8 mouse cellular contexts compared by ENCODE assay signal in the genomic region with DNA sequence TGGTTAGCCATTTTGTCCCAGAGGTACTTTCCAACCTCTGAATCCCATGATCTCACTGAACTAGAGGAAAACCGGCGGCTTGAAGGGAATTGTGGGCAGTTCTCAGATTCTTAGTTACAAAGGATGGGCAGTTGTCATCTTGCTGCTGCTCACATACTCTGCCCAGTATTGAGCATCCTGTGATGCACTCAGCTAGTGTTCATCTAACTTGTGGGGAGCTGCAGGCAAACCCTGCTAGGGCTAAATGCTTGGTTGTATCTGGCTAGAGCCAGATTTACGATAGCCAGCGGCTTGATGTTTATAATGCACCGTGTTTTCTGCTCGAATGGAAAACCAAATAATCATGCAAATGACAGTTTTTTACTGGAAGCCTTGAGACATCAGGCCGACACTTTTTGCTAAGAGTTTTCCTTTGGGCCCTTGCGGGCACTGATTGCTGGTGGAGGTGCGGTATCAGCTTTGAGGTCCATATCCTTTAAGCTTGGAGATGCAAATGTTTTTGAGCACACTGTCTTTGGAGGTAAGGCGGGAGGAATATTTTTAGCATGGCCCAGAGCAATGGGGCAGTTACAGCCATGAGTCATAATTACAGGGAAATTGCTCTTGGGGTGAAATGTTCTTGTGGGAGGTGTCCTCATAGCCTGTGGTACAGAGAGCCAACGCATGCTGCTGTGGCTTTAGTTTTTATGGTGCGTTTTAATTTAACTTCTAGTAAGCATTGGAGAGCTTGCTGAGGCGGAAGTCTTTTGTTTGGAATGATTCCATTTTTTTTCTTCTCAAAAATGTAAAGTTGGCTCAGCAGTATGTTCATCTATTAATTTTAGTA. TPM values are rescaled to one million over a fixed set of nuclear protein-coding genes. Genes with fewer than 3 reads are reported as not detected.
DNase-seq lines count a peak whose midpoint lies in the region; ATAC-seq and TF ChIP-seq lines count a peak whose summit lies in the region.

No protein-coding gene starts in this region.

- peak overlapping the region; percentile 93 for H3K4me3 ChIP-seq in heart, embryonic 15.5 days
- peak overlapping the region; percentile 83 to 91 for H3K4me3 ChIP-seq in MEL (ENCODE audit: control insufficient read depth in 1 of 2, insufficient read depth in 1 of 2, low read depth in 2 of 2, low read length in 2 of 2)
- H3K4me3 ChIP-seq in hindbrain, embryonic 14.5 days (replicated peaks; ENCODE audit: low read length): peak overlapping the region; percentile 87
- peak overlapping the region; percentile 90 for H3K4me3 ChIP-seq in midbrain, postnatal 0 days (ENCODE audit: low read depth, low read length)

- H3K27me3 ChIP-seq in heart, embryonic 15.5 days: no peaks in the 10 kb centered on the region
- no peaks in the 10 kb centered on the region for H3K27me3 ChIP-seq in MEL (ENCODE audit: control insufficient read depth in 1 of 2, insufficient read depth in 2 of 2, low read length in 2 of 2)
- no peaks in the 10 kb centered on the region for H3K27me3 ChIP-seq in hindbrain, embryonic 14.5 days (ENCODE audit: control insufficient read depth, insufficient read depth, low read length)
- H3K27me3 ChIP-seq in midbrain, postnatal 0 days (ENCODE audit: insufficient read depth, low read length): no peaks in the 10 kb centered on the region

- H3K79me2 ChIP-seq in MEL (ENCODE audit: control insufficient read depth, insufficient read depth, low read length, poor library complexity): peaks cover 38% of the 10 kb centered on the region

- 69% methylated on average over 13 of the region's 13 CpGs for WGBS in heart, embryonic 15.5 days
- 54% methylated on average over 13 of the region's 13 CpGs for WGBS in hindbrain, embryonic 14.5 days
- 61% methylated on average over 13 of the region's 13 CpGs for WGBS in midbrain, postnatal 0 days

- H3K4me1 ChIP-seq in heart, embryonic 15.5 days (replicated peaks): peaks cover 27% of the 10 kb centered on the region
- H3K4me1 ChIP-seq in MEL (ENCODE audit: control insufficient read depth in 1 of 2, insufficient read depth in 2 of 2, low read length in 2 of 2): peaks cover 3 to 14% of the 10 kb centered on the region in 2 experiments; a peak in 3 of 4 replicates
- peaks cover 26% of the 10 kb centered on the region for H3K4me1 ChIP-seq in hindbrain, embryonic 14.5 days (replicated peaks; ENCODE audit: control insufficient read depth, insufficient read depth, low read length)
- peaks cover 10% of the 10 kb centered on the region for H3K4me1 ChIP-seq in midbrain, postnatal 0 days (ENCODE audit: insufficient read depth, low read length)

- DNase-seq in heart, postnatal 4 days: no peak
- DNase-seq in MEL (ENCODE audit: low read depth, low spot score): peak; percentile 37
- no peak for DNase-seq in hindbrain, embryonic 14.5 days (ENCODE audit: low spot score)
- no peak for DNase-seq in midbrain, postnatal 0 days (ENCODE audit: low spot score)
- no peak for DNase-seq in thymus, postnatal 10 days (ENCODE audit: low spot score in 2 of 2)
- DNase-seq in right cerebral cortex, adult 2 months (ENCODE audit: low spot score in 2 of 2): no peak
- DNase-seq in cerebellum, adult 11-12 months: no peak

- ATAC-seq in heart, embryonic 15.5 days (replicated peaks; ENCODE audit: insufficient number of reproducible peaks, insufficient read depth, low FRiP score, low read depth): no peak
- ATAC-seq in hindbrain, embryonic 14.5 days (ENCODE audit: low FRiP score): no peak
- ATAC-seq in midbrain, postnatal 0 days (ENCODE audit: low FRiP score): no peak

- no peak for TF ChIP-seq RAD21 in MEL (IDR thresholded peaks at IDR 0.05; ENCODE audit: low read depth, low read length)

- TF ChIP-seq EP300 in MEL (IDR thresholded peaks at IDR 0.05; ENCODE audit: low read depth in 1 of 2, low read length in 2 of 2): no peak

- no peak overlapping the region for H3K27ac ChIP-seq in heart, embryonic 15.5 days
- no peak overlapping the region for H3K27ac ChIP-seq in MEL (ENCODE audit: control insufficient read depth, low read depth, low read length)
- H3K27ac ChIP-seq in hindbrain, embryonic 14.5 days: no peak overlapping the region
- no peak overlapping the region for H3K27ac ChIP-seq in midbrain, postnatal 0 days (ENCODE audit: low read depth, low read length)

- no peaks in the 10 kb centered on the region for H3K9me3 ChIP-seq in heart, embryonic 15.5 days (replicated peaks)
- no peaks in the 10 kb centered on the region for H3K9me3 ChIP-seq in MEL (replicated peaks; ENCODE audit: insufficient read depth, low read length)
- H3K9me3 ChIP-seq in hindbrain, embryonic 14.5 days (ENCODE audit: control insufficient read depth, low read length): no peaks in the 10 kb centered on the region
- H3K9me3 ChIP-seq in midbrain, postnatal 0 days (ENCODE audit: low read length): no peaks in the 10 kb centered on the region

- H3K9ac ChIP-seq in heart, embryonic 15.5 days: no peak overlapping the region
- peak overlapping the region; percentile 79 for H3K9ac ChIP-seq in MEL (ENCODE audit: control insufficient read depth, low read depth, low read length, poor library complexity, severe bottlenecking)
- peak overlapping the region; percentile 89 for H3K9ac ChIP-seq in hindbrain, embryonic 14.5 days
- peak overlapping the region; percentile 85; the same call in 1 of the 2 replicates for H3K9ac ChIP-seq in midbrain, postnatal 0 days (replicated peaks; ENCODE audit: low read length, poor library complexity, severe bottlenecking)

- no peak for TF ChIP-seq POLR2A in MEL (IDR thresholded peaks at IDR 0.05; ENCODE audit: control insufficient read depth in 1 of 2, insufficient read depth in 1 of 2, low read depth in 1 of 2, low read length in 2 of 2, poor library complexity in 1 of 2)

- no peaks in the 10 kb centered on the region for H3K36me3 ChIP-seq in heart, embryonic 15.5 days
- H3K36me3 ChIP-seq in MEL (ENCODE audit: control insufficient read depth in 1 of 2, insufficient read depth in 2 of 2, low read length in 2 of 2): peaks cover 6 to 25% of the 10 kb centered on the region in 2 experiments
- H3K36me3 ChIP-seq in hindbrain, embryonic 14.5 days (replicated peaks; ENCODE audit: control insufficient read depth, insufficient read depth): peaks cover 8% of the 10 kb centered on the region; the same call in 1 of the 2 replicates
- H3K36me3 ChIP-seq in midbrain, postnatal 0 days (ENCODE audit: insufficient read depth, low read length): no peaks in the 10 kb centered on the region

- H3K4me2 ChIP-seq in heart, embryonic 15.5 days: peak overlapping the region; percentile 83
- peak overlapping the region; percentile 83 for H3K4me2 ChIP-seq in hindbrain, embryonic 14.5 days (replicated peaks)
- peak overlapping the region; percentile 71 for H3K4me2 ChIP-seq in midbrain, postnatal 0 days (ENCODE audit: low read depth, low read length, poor library complexity, severe bottlenecking)

- no peak for TF ChIP-seq CTCF in MEL (IDR thresholded peaks at IDR 0.05 in 2 of 3, conservative IDR thresholded peaks at IDR 0.05 in 1 of 3; ENCODE audit: control insufficient read depth in 1 of 3, insufficient read depth in 1 of 3, low read depth in 2 of 3, low read length in 3 of 3, poor library complexity in 1 of 3, severe bottlenecking in 1 of 3)
- TF ChIP-seq CTCF in midbrain, postnatal 0 days (IDR thresholded peaks at IDR 0.05): no peak

TF ChIP-seq in MEL, 35 proteins besides CTCF, POLR2A, EP300 and RAD21 (continues in another document):
- TF ChIP-seq ZKSCAN1 (IDR thresholded peaks at IDR 0.05; ENCODE audit: low read depth, low read length) (no peak), USF1 (IDR thresholded peaks at IDR 0.05; ENCODE audit: low read depth, low read length) (no peak), CHD2 (IDR thresholded peaks at IDR 0.05; ENCODE audit: low read length) (no peak)

RNA-seq across cellular contexts. Expression of gene Plekha3, which starts 1.5 kb away (rescaled TPM):
- polyA plus RNA-seq in heart, embryonic 15.5 days (2015; fragmentation: Nextera tagmentation; extraction: Ambion mirVana): 8.7 and 9.2 TPM in 2 replicates
- total RNA-seq in heart, postnatal 4 days (2021): 10 to 100 TPM; 21.5 to 22.5 TPM
- 15.1 and 20.5 TPM in 2 replicates for total RNA-seq in MEL (2012; rRNA removed)
- polyA plus RNA-seq in MEL (2012; ENCODE audit: insufficient read depth in 1 of 2, insufficient read length in 2 of 2, low read depth in 1 of 2, low replicate concordance in 2 of 2, missing spikeins in 1 of 2): 10 to 100 TPM in 1 of 2 experiments, not detected in 1; 23.4 TPM
- 14.9 and 15.6 TPM in 2 replicates for polyA plus RNA-seq in hindbrain, embryonic 14.5 days (2014; fragmentation: Nextera tagmentation; extraction: Ambion mirVana)
- total RNA-seq in midbrain, postnatal 0 days (2014; rRNA removed): 19.9 and 22.1 TPM in 2 replicates
- 6.9 and 8.7 TPM in 2 replicates for polyA plus RNA-seq in midbrain, postnatal 0 days (2015; fragmentation: Nextera tagmentation; extraction: Ambion mirVana)

RNA-seq across cellular contexts. Expression of gene Fkbp7, which starts 3.7 kb away (rescaled TPM):
- polyA plus RNA-seq in heart, embryonic 15.5 days (2015; fragmentation: Nextera tagmentation; extraction: Ambion mirVana): 63.4 and 66.1 TPM in 2 replicates
- total RNA-seq in heart, postnatal 4 days (2021): 10 to 100 TPM; 23.8 to 30.0 TPM
- total RNA-seq in MEL (2012; rRNA removed): 0.98 and 1.8 TPM in 2 replicates
- polyA plus RNA-seq in MEL (2012; ENCODE audit: insufficient read depth in 1 of 2, insufficient read length in 2 of 2, low read depth in 1 of 2, low replicate concordance in 2 of 2, missing spikeins in 1 of 2): 1 to 10 TPM in 1 of 2 experiments, not detected in 1; 1.1 TPM
- 15.4 and 19.7 TPM in 2 replicates for polyA plus RNA-seq in hindbrain, embryonic 14.5 days (2014; fragmentation: Nextera tagmentation; extraction: Ambion mirVana)
- 7.8 and 11.9 TPM in 2 replicates for total RNA-seq in midbrain, postnatal 0 days (2014; rRNA removed)
- polyA plus RNA-seq in midbrain, postnatal 0 days (2015; fragmentation: Nextera tagmentation; extraction: Ambion mirVana): 11.6 and 13.5 TPM in 2 replicates

RNA-seq across cellular contexts. Expression of gene Pjvk, which starts 28.3 kb away (rescaled TPM):
- polyA plus RNA-seq in heart, embryonic 15.5 days (2015; fragmentation: Nextera tagmentation; extraction: Ambion mirVana): not detected in 2 replicates
- total RNA-seq in heart, postnatal 4 days (2021): not detected
- not detected in 2 replicates for total RNA-seq in MEL (2012; rRNA removed)
- polyA plus RNA-seq in MEL (2012; ENCODE audit: insufficient read depth in 1 of 2, insufficient read length in 2 of 2, low read depth in 1 of 2, low replicate concordance in 2 of 2, missing spikeins in 1 of 2): under 1 TPM in 1 of 2 experiments, not detected in 1; 0.07 TPM
- polyA plus RNA-seq in hindbrain, embryonic 14.5 days (2014; fragmentation: Nextera tagmentation; extraction: Ambion mirVana): 0.68 TPM in 2 replicates
- 0.19 TPM in 1 of 2 replicates, not detected in the other for total RNA-seq in midbrain, postnatal 0 days (2014; rRNA removed)
- 1.2 and 1.3 TPM in 2 replicates for polyA plus RNA-seq in midbrain, postnatal 0 days (2015; fragmentation: Nextera tagmentation; extraction: Ambion mirVana)

RNA-seq across cellular contexts. Expression of gene Prkra, which starts 28.8 kb away (rescaled TPM):
- polyA plus RNA-seq in heart, embryonic 15.5 days (2015; fragmentation: Nextera tagmentation; extraction: Ambion mirVana): 32.1 and 32.5 TPM in 2 replicates
- total RNA-seq in heart, postnatal 4 days (2021): 10 to 100 TPM; 20.7 to 22.6 TPM
- 15.7 and 18.8 TPM in 2 replicates for total RNA-seq in MEL (2012; rRNA removed)
- 10 to 100 TPM in 1 of 2 experiments, not detected in 1; 21.5 TPM for polyA plus RNA-seq in MEL (2012; ENCODE audit: insufficient read depth in 1 of 2, insufficient read length in 2 of 2, low read depth in 1 of 2, low replicate concordance in 2 of 2, missing spikeins in 1 of 2)
- 112 and 119 TPM in 2 replicates for polyA plus RNA-seq in hindbrain, embryonic 14.5 days (2014; fragmentation: Nextera tagmentation; extraction: Ambion mirVana)
- 93.6 and 117 TPM in 2 replicates for total RNA-seq in midbrain, postnatal 0 days (2014; rRNA removed)
- polyA plus RNA-seq in midbrain, postnatal 0 days (2015; fragmentation: Nextera tagmentation; extraction: Ambion mirVana): 109 and 113 TPM in 2 replicates
